Mouse (Mus musculus): ENCODE data around the gene Tefm. TPM values are rescaled to one million over a fixed set of nuclear protein-coding genes. Genes with fewer than 3 reads are reported as not detected.
A peak's percentile ranks its signal among the peaks of the same experiment; 100 is the strongest.
"Not testable (repeated sequence)": the region's sequence is repeated elsewhere in the genome, so short reads cannot be mapped to it uniquely, and the experiment has no call there.

Gene Tefm
- total and polyA plus RNA-seq, 3 experiments = 34.4 to 70.2 (median 43.9) TPM

GRCm38 (mm10) chr11:80150566-80150965, 8.6 kb upstream of the Tefm start:
- peaks cover 4 to 39% of the 10 kb centered on the region in 2 experiments for H3K4me1 ChIP-seq (ENCODE audit: control insufficient read depth in 1 of 2, insufficient read depth in 2 of 2)
- H3K4me3 ChIP-seq (replicated peaks in 1 of 3; ENCODE audit: low read depth in 2 of 3, low read length in 2 of 3, poor library complexity in 1 of 3) = no peak overlapping the region
- TF ChIP-seq ZMIZ1 (IDR thresholded peaks at IDR 0.05; ENCODE audit: low read depth, low read length) = no peak
- no peak for DNase-seq (ENCODE audit: extremely low read depth)
- no peak overlapping the region for H3K27ac ChIP-seq (ENCODE audit: insufficient read depth, low read depth)
- H3K36me3 ChIP-seq (replicated peaks in 1 of 2; ENCODE audit: control insufficient read depth in 1 of 2, insufficient read depth in 1 of 2, low read length in 1 of 2) = no peaks in the 10 kb centered on the region
- in situ Hi-C loops (cut with MboI; ENCODE audit: low pct_ligation_motif_present, low pct_unique_long_range_greater_than_20kb, low sequenced_read_pairs) (no loop called here), dilution Hi-C loops (cut with MboI; ENCODE audit: extremely low pct_ligation_motif_present, extremely low pct_unique_long_range_greater_than_20kb, low sequenced_read_pairs) (no loop called here)
- H3K9ac ChIP-seq (ENCODE audit: insufficient read depth, low read depth) = no peak overlapping the region
- no peaks in the 10 kb centered on the region for H3K27me3 ChIP-seq (replicated peaks)
- peaks cover 12% of the 10 kb centered on the region for H3K9me3 ChIP-seq (replicated peaks; ENCODE audit: low read length)
- H3K4me2 ChIP-seq (ENCODE audit: insufficient read depth, low read depth, poor library complexity, severe bottlenecking) = no peak overlapping the region
- no peaks in the 10 kb centered on the region for H3K79me2 ChIP-seq (replicated peaks; ENCODE audit: control insufficient read depth, extremely low read depth, insufficient read depth, poor library complexity, severe bottlenecking)

- H3K27ac ChIP-seq (ENCODE audit: insufficient read depth, low read depth) = no peak overlapping the region
- H3K4me3 ChIP-seq (replicated peaks in 1 of 3; ENCODE audit: low read depth in 2 of 3, low read length in 2 of 3, poor library complexity in 1 of 3) = no peak overlapping the region
- no peak for TF ChIP-seq POLR2AphosphoS2 (IDR thresholded peaks at IDR 0.05; ENCODE audit: low read depth, low read length)
- peak; percentile 80 for TF ChIP-seq MAFK (IDR thresholded peaks at IDR 0.05; ENCODE audit: insufficient replicate concordance, low read length)
- in situ Hi-C loops (cut with MboI; ENCODE audit: low pct_ligation_motif_present, low pct_unique_long_range_greater_than_20kb, low sequenced_read_pairs) = no loop called here
- no peak overlapping the region for H3K9ac ChIP-seq (ENCODE audit: insufficient read depth, low read depth)
- H3K79me2 ChIP-seq (replicated peaks; ENCODE audit: control insufficient read depth, extremely low read depth, insufficient read depth, poor library complexity, severe bottlenecking) = no peaks in the 10 kb centered on the region
- DNase-seq (ENCODE audit: extremely low read depth) = no peak
- peaks cover 6 to 42% of the 10 kb centered on the region in 2 experiments; a peak in 3 of 4 replicates for H3K4me1 ChIP-seq (ENCODE audit: control insufficient read depth in 1 of 2, insufficient read depth in 2 of 2)
- no peaks in the 10 kb centered on the region for H3K36me3 ChIP-seq (replicated peaks in 1 of 2; ENCODE audit: control insufficient read depth in 1 of 2, insufficient read depth in 1 of 2, low read length in 1 of 2)
- dilution Hi-C loops (cut with MboI; ENCODE audit: extremely low pct_ligation_motif_present, extremely low pct_unique_long_range_greater_than_20kb, low sequenced_read_pairs) = no loop called here
- no peak overlapping the region for H3K4me2 ChIP-seq (ENCODE audit: insufficient read depth, low read depth, poor library complexity, severe bottlenecking)
- H3K27me3 ChIP-seq (replicated peaks) = no peaks in the 10 kb centered on the region
- peaks cover 8% of the 10 kb centered on the region for H3K9me3 ChIP-seq (replicated peaks; ENCODE audit: low read length)
These were observed 7.5 kb upstream of the Tefm start for GRCm38 (mm10) chr11:80149412-80150023.

GRCm38 (mm10) chr11:80148974-80149373, 7.0 kb upstream of the Tefm start:
- H3K9me3 ChIP-seq (replicated peaks; ENCODE audit: low read length); H3K79me2 ChIP-seq (replicated peaks; ENCODE audit: control insufficient read depth, extremely low read depth, insufficient read depth, poor library complexity, severe bottlenecking); H3K27ac ChIP-seq (ENCODE audit: insufficient read depth, low read depth); H3K4me2 ChIP-seq (ENCODE audit: insufficient read depth, low read depth, poor library complexity, severe bottlenecking); in situ Hi-C loops (cut with MboI; ENCODE audit: low pct_ligation_motif_present, low pct_unique_long_range_greater_than_20kb, low sequenced_read_pairs); H3K27me3 ChIP-seq (replicated peaks); dilution Hi-C loops (cut with MboI; ENCODE audit: extremely low pct_ligation_motif_present, extremely low pct_unique_long_range_greater_than_20kb, low sequenced_read_pairs); H3K4me3 ChIP-seq (replicated peaks in 1 of 3; ENCODE audit: low read depth in 2 of 3, low read length in 2 of 3, poor library complexity in 1 of 3); H3K9ac ChIP-seq (ENCODE audit: insufficient read depth, low read depth); DNase-seq (ENCODE audit: extremely low read depth); H3K36me3 ChIP-seq (replicated peaks in 1 of 2; ENCODE audit: control insufficient read depth in 1 of 2, insufficient read depth in 1 of 2, low read length in 1 of 2): not testable (repeated sequence)
- peaks cover 6 to 46% of the 10 kb centered on the region in 2 experiments; a peak in 3 of 4 replicates for H3K4me1 ChIP-seq (ENCODE audit: control insufficient read depth in 1 of 2, insufficient read depth in 2 of 2)
- peak; percentile 54 for TF ChIP-seq ZNF384 (IDR thresholded peaks at IDR 0.05; ENCODE audit: low read depth, low read length)

GRCm38 (mm10) chr11:80148313-80148712, 6.3 kb upstream of the Tefm start:
- H3K4me1 ChIP-seq (ENCODE audit: control insufficient read depth in 1 of 2, insufficient read depth in 2 of 2) = peaks cover 6 to 47% of the 10 kb centered on the region in 2 experiments; a peak in 3 of 4 replicates
- in situ Hi-C loops (cut with MboI; ENCODE audit: low pct_ligation_motif_present, low pct_unique_long_range_greater_than_20kb, low sequenced_read_pairs) (no loop called here), dilution Hi-C loops (cut with MboI; ENCODE audit: extremely low pct_ligation_motif_present, extremely low pct_unique_long_range_greater_than_20kb, low sequenced_read_pairs) (no loop called here)
- TF ChIP-seq TCF12 (IDR thresholded peaks at IDR 0.05; ENCODE audit: low read depth, low read length) = no peak
- no peak for TF ChIP-seq HCFC1 (IDR thresholded peaks at IDR 0.05; ENCODE audit: low read depth, low read length)
- no peak for TF ChIP-seq NELFE (IDR thresholded peaks at IDR 0.05; ENCODE audit: low read depth, low read length)
- no peak for TF ChIP-seq MYC (IDR thresholded peaks at IDR 0.05; ENCODE audit: low read depth, low read length)
- no peak for TF ChIP-seq MEF2A (IDR thresholded peaks at IDR 0.05; ENCODE audit: borderline replicate concordance, low read depth, low read length)
- TF ChIP-seq SMC3 (IDR thresholded peaks at IDR 0.05; ENCODE audit: low read depth, low read length) = no peak
- no peak for TF ChIP-seq IRF4 (IDR thresholded peaks at IDR 0.05; ENCODE audit: low read depth, low read length)
- TF ChIP-seq UBTF (IDR thresholded peaks at IDR 0.05; ENCODE audit: low read depth, low read length) = no peak
- no peaks in the 10 kb centered on the region for H3K36me3 ChIP-seq (replicated peaks in 1 of 2; ENCODE audit: control insufficient read depth in 1 of 2, insufficient read depth in 1 of 2, low read length in 1 of 2)
- H3K27ac ChIP-seq (ENCODE audit: insufficient read depth, low read depth) = no peak overlapping the region
- no peaks in the 10 kb centered on the region for H3K79me2 ChIP-seq (replicated peaks; ENCODE audit: control insufficient read depth, extremely low read depth, insufficient read depth, poor library complexity, severe bottlenecking)
- no peaks in the 10 kb centered on the region for H3K9me3 ChIP-seq (replicated peaks; ENCODE audit: low read length)
- H3K4me2 ChIP-seq (ENCODE audit: insufficient read depth, low read depth, poor library complexity, severe bottlenecking) = no peak overlapping the region
- H3K9ac ChIP-seq (ENCODE audit: insufficient read depth, low read depth) = no peak overlapping the region
- H3K27me3 ChIP-seq (replicated peaks) = no peaks in the 10 kb centered on the region
- no peak overlapping the region for H3K4me3 ChIP-seq (replicated peaks in 1 of 3; ENCODE audit: low read depth in 2 of 3, low read length in 2 of 3, poor library complexity in 1 of 3)
- DNase-seq (ENCODE audit: extremely low read depth) = no peak

Measured in CH12.LX (cell line).